In genomic region chr8:124348087-124348486, GRCm38 (mm10) we compare ENCODE assay signal across 17 mouse cellular contexts.
A peak's percentile ranks its signal among the peaks of the same experiment; 100 is the strongest.
DNase-seq lines count a peak whose midpoint lies in the region; ATAC-seq and TF ChIP-seq lines count a peak whose summit lies in the region.
"Had no signal": no experiment of that assay in that cellular context is flagged by ENCODE, and none has a peak within 500 bp of the region (broad histone marks: within the 10 kb centered on the region; RNA-seq: fewer than 3 reads in every experiment).

No protein-coding gene starts in this region.

- H3K9me3 ChIP-seq in heart, postnatal 0 days (replicated peaks; ENCODE audit: control insufficient read depth, low read length): no peaks in the 10 kb centered on the region
- no peaks in the 10 kb centered on the region for H3K9me3 ChIP-seq in heart, embryonic 11.5 days (replicated peaks; ENCODE audit: control insufficient read depth, low read length)
- H3K9me3 ChIP-seq: embryonic facial prominence, embryonic 10.5 days; forebrain, embryonic 13.5 days; limb, embryonic 13.5 days; liver, embryonic 13.5 days had no signal

- ATAC-seq in heart, postnatal 0 days (ENCODE audit: insufficient read depth, low read depth): peak; percentile 31; the same call in 1 of the 2 replicates
- no peak for ATAC-seq in heart, embryonic 11.5 days (replicated peaks; ENCODE audit: insufficient number of reproducible peaks, low FRiP score, low TSS enrichment)
- ATAC-seq: forebrain, embryonic 13.5 days had no signal

- TF ChIP-seq CTCF in heart, postnatal 0 days (IDR thresholded peaks at IDR 0.05; ENCODE audit: low read depth): no peak

- H3K27me3 ChIP-seq in heart, postnatal 0 days (ENCODE audit: control insufficient read depth, insufficient read depth, low read length): no peaks in the 10 kb centered on the region
- H3K27me3 ChIP-seq in heart, embryonic 11.5 days (ENCODE audit: control insufficient read depth, insufficient read depth, low read length): no peaks in the 10 kb centered on the region; the same call in 1 of the 2 replicates
- H3K27me3 ChIP-seq: forebrain, embryonic 13.5 days; limb, embryonic 13.5 days; liver, embryonic 13.5 days had no signal

- 42% methylated on average over 1 of the region's 1 CpGs for WGBS in heart, postnatal 0 days
- 68% methylated on average over 1 of the region's 1 CpGs for WGBS in heart, embryonic 11.5 days (ENCODE audit: insufficient replicate concordance)

- H3K4me1 ChIP-seq in heart, postnatal 0 days (ENCODE audit: control insufficient read depth, insufficient read depth): peaks cover 3% of the 10 kb centered on the region; the same call in 1 of the 2 replicates
- no peaks in the 10 kb centered on the region; the same call in none of the 2 replicates for H3K4me1 ChIP-seq in heart, embryonic 11.5 days (ENCODE audit: control insufficient read depth, insufficient read depth, low read length)
- H3K4me1 ChIP-seq: forebrain, embryonic 13.5 days had no signal

- no peak overlapping the region for H3K9ac ChIP-seq in heart, postnatal 0 days (replicated peaks; ENCODE audit: low read depth, low read length)
- H3K9ac ChIP-seq in heart, embryonic 11.5 days (ENCODE audit: low read depth, low read length): no peak overlapping the region
- H3K9ac ChIP-seq: forebrain, embryonic 13.5 days; limb, embryonic 13.5 days; liver, embryonic 13.5 days; lung, embryonic 14.5 days had no signal

- H3K27ac ChIP-seq in heart, postnatal 0 days (ENCODE audit: low read depth): no peak overlapping the region
- no peak overlapping the region for H3K27ac ChIP-seq in heart, embryonic 11.5 days (ENCODE audit: low read depth, low read length)
- H3K27ac ChIP-seq: embryonic facial prominence, embryonic 10.5 days; forebrain, embryonic 13.5 days; limb, embryonic 13.5 days; liver, embryonic 13.5 days had no signal

- TF ChIP-seq EP300 in heart, postnatal 0 days (IDR thresholded peaks at IDR 0.05; ENCODE audit: low read depth): no peak

- no peak for DNase-seq in heart, postnatal 0 days (ENCODE audit: low spot score)
- DNase-seq in kidney, adult 9 months: peak; percentile 32
- no peak for DNase-seq in kidney, postnatal 14 days
- DNase-seq in urinary bladder, postnatal 14 days (ENCODE audit: low spot score): peak; percentile 32
- DNase-seq in urinary bladder, postnatal 4 days (ENCODE audit: low spot score in 2 of 2): no peak
- no peak for DNase-seq in layer of hippocampus, adult 18-20 months (ENCODE audit: low spot score in 2 of 2)
- DNase-seq: cerebellum, adult 2 months; gastrocnemius, postnatal 14 days; heart, adult 18-20 months; liver, embryonic 13.5 days; lung, embryonic 14.5 days; lung, postnatal 36 days; thymus, postnatal 14 days had no signal

- no peak overlapping the region for H3K4me2 ChIP-seq in heart, postnatal 0 days (ENCODE audit: low read depth, low read length)
- H3K4me2 ChIP-seq in heart, embryonic 11.5 days: no peak overlapping the region
- H3K4me2 ChIP-seq: forebrain, embryonic 13.5 days; limb, embryonic 13.5 days; liver, embryonic 13.5 days; lung, embryonic 14.5 days had no signal

- peaks cover 21% of the 10 kb centered on the region for H3K36me3 ChIP-seq in heart, postnatal 0 days (replicated peaks; ENCODE audit: control insufficient read depth, insufficient read depth, low read length)
- 0 out of 2 replicates have a peak, but pooled peaks cover 3% of the 10 kb centered on the region for H3K36me3 ChIP-seq in heart, embryonic 11.5 days (ENCODE audit: control insufficient read depth, insufficient read depth, low read length)

- no peak overlapping the region for H3K4me3 ChIP-seq in heart, postnatal 0 days (ENCODE audit: low read depth, low read length)
- H3K4me3 ChIP-seq in heart, embryonic 11.5 days (ENCODE audit: low read depth, low read length): no peak overlapping the region
- H3K4me3 ChIP-seq: embryonic facial prominence, embryonic 10.5 days; forebrain, embryonic 13.5 days; limb, embryonic 13.5 days; liver, embryonic 13.5 days had no signal

Comparison
In these comparisons a context has a peak if more than half of its experiments do, and no peak if none do; other contexts are left out.
1. DNase-seq: peak in kidney, adult 9 months (single experiment) and urinary bladder, postnatal 14 days (single experiment); none in heart, postnatal 0 days (single experiment), kidney, postnatal 14 days (single experiment), urinary bladder, postnatal 4 days (0 of 2) and layer of hippocampus, adult 18-20 months (0 of 2).